ENCODE assay signal across 9 mouse cellular contexts in genomic region chr1:106567506-106567905, GRCm38 (mm10).
"Had no signal": no experiment of that assay in that cellular context is flagged by ENCODE, and none has a peak within 500 bp of the region (broad histone marks: within the 10 kb centered on the region; RNA-seq: fewer than 3 reads in every experiment).

No protein-coding gene starts in this region.

- H3K27me3 ChIP-seq: liver, embryonic 15.5 days; midbrain, embryonic 13.5 days had no signal

- H3K4me2 ChIP-seq: liver, embryonic 11.5 days; liver, embryonic 15.5 days; midbrain, embryonic 13.5 days had no signal

- H3K36me3 ChIP-seq: liver, embryonic 15.5 days; midbrain, embryonic 13.5 days had no signal

- H3K4me3 ChIP-seq: liver, embryonic 15.5 days; midbrain, embryonic 13.5 days had no signal

- H3K9me3 ChIP-seq: liver, embryonic 15.5 days; midbrain, embryonic 13.5 days had no signal

- DNase-seq: lung, adult 2 months; lung, postnatal 36 days; right cerebral cortex, postnatal 4 days; thymus, postnatal 4 days had no signal

- H3K9ac ChIP-seq: liver, embryonic 15.5 days; midbrain, embryonic 13.5 days had no signal

- H3K27ac ChIP-seq: liver, embryonic 15.5 days; midbrain, embryonic 13.5 days; stomach, postnatal 0 days had no signal

- H3K4me1 ChIP-seq: liver, embryonic 15.5 days; midbrain, embryonic 13.5 days had no signal

- ATAC-seq: lung, postnatal 0 days; midbrain, embryonic 13.5 days had no signal
